Mouse (Mus musculus) heart, embryonic 11.5 days (tissue): Measurements from ENCODE around the gene Casc3. TPM values are rescaled to one million over a fixed set of nuclear protein-coding genes. Genes with fewer than 3 reads are reported as not detected.

Experiments
- ATAC-seq: fragments of 200-750 bp; cut with Nextera tagmentation; replicated peaks from 2 replicates; pipeline ENCODE4 v1.8.0; 2017; ENCODE audit warnings: moderate library complexity; ENCODE audit not compliant: insufficient number of reproducible peaks, low FRiP score, low TSS enrichment
- H3K27ac ChIP-seq: fragments of 300-500 bp; sonication (generic); 2 replicates; pipeline ENCODE4 v1.5.1; 2014; ENCODE audit warnings: mild to moderate bottlenecking, low read depth, low read length
- H3K27me3 ChIP-seq: fragments of 300-500 bp; sonication (generic); 2 replicates; pipeline ENCODE4 v1.6.1; 2014; ENCODE audit warnings: mild to moderate bottlenecking, low read length, mixed read lengths; ENCODE audit not compliant: control insufficient read depth, insufficient read depth
- H3K36me3 ChIP-seq: fragments of 300-500 bp; sonication (generic); 2 replicates; pipeline ENCODE4 v1.6.1; 2014; ENCODE audit warnings: mild to moderate bottlenecking, low read length, moderate library complexity, mixed read lengths; ENCODE audit not compliant: control insufficient read depth, insufficient read depth
- H3K4me1 ChIP-seq: fragments of 300-500 bp; sonication (generic); 2 replicates; pipeline ENCODE4 v1.6.1; 2014; ENCODE audit warnings: low read length; ENCODE audit not compliant: control insufficient read depth, insufficient read depth
- H3K4me2 ChIP-seq: fragments of 300-500 bp; sonication (generic); 2 replicates; pipeline ENCODE4 v1.6.1; 2014; ENCODE audit warnings: mild to moderate bottlenecking, moderate library complexity
- H3K4me3 ChIP-seq: fragments of 300-500 bp; sonication (generic); 2 replicates; pipeline ENCODE4 v1.5.1; 2014; ENCODE audit warnings: low read depth, low read length
- H3K9ac ChIP-seq: fragments of 300-500 bp; sonication (generic); 2 replicates; pipeline ENCODE4 v1.6.1; 2014; ENCODE audit warnings: mild to moderate bottlenecking, low read depth, low read length, moderate library complexity
- H3K9me3 ChIP-seq: fragments of 300-500 bp; sonication (generic); replicated peaks from 2 replicates; pipeline ENCODE4 v1.6.1; 2016; ENCODE audit warnings: low read length; ENCODE audit not compliant: control insufficient read depth
- WGBS: fragments of 180-500 bp; shearing (Covaris S2); extraction: QIAGEN DNeasy Blood & Tissue Kit; methylation state at CpG from one replicate; pipeline ENCODE4 v1.1.7; 2014; ENCODE audit not compliant: insufficient replicate concordance; 5-methylcytosine and 5-hydroxymethylcytosine counted together
- polyA plus RNA-seq: library from polyadenylated mRNA; unstranded; fragments of >200 nt; fragmentation: Nextera tagmentation; extraction: Ambion mirVana; gene quantifications from 2 replicates; pipeline ENCODE4 v1.2.1, GENCODE M21; 2014

The Casc3 gene
- polyA plus RNA-seq, 1 experiment from 2014 or later: 22.2 TPM

DNA sequence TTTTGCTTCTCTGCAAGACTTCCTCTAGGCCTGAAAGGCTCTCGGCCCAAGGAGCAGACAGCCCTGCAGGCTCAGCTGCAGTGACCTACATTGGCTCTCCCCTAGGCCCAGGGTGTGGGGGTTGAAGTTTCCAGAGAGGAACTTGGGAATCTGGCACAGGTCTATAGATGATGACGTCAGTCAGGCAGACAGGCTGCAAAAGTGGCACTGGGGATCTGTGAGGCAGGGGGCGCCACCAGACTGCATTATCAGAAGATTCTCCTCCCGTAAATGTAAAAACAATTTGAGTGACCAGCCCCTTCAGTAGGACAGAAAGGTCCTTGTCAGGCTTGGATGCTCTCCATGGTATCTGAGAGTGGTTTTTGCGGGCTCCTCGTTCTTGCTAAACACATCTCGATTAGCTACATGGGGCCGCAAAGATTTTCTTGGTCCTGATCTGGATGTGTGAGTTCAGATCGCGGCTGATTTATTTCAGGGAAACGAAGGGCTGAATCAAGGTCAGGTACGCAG lies 18.9 kb upstream of the Casc3 start:
- H3K27ac ChIP-seq: peak overlapping the region; percentile 97
- H3K36me3 ChIP-seq: no peaks in the 10 kb centered on the region
- H3K9ac ChIP-seq: peak overlapping the region; percentile 64
- no peak overlapping the region for H3K4me3 ChIP-seq
- WGBS: 6% methylated on average over 12 of the region's 12 CpGs
- H3K9me3 ChIP-seq: no peaks in the 10 kb centered on the region
- no peaks in the 10 kb centered on the region for H3K27me3 ChIP-seq
- H3K4me2 ChIP-seq: peak overlapping the region; percentile 58
- ATAC-seq: no peak
- peaks cover 65% of the 10 kb centered on the region for H3K4me1 ChIP-seq

DNA sequence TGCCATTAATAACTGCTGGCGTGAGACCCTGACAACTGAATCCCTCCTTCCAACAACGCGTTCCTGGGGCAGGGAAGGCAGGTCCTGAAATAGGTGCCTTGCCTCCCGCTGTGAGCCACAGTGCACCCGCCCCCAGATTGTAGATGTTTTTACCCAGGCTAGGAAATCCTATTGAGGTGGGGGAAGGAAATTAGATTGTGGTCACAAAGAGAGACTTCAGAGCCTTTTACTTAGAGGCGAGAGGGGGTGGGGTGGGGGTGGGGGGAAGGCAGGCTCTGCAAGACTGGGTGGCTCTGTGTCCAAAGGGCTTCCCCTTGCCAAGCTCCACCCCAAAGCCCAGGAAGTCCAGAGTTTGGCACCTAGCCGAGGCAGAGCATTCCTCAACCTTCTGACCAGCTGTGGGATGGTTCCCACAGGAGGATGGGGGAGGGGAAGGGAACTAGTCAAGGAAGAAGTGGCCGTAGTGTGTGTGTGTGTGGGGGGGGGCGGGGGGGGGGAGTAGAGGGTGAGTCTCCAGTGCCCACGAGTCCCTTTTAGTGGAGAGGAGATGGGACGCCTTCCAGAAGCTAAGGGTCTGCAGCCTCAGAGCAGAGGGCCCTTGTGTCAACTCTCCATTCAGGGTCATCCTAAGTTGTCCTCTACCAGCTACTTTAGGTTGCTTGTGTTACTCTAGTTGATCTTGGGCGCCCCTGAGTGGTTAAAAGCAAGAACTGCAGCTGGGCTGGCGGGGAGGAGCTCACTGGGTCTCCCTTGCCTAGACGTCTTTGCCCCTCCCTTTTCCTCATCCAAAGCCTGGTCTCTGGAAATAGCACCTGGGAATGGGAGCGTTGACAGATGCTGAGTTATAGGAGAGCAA lies 18.1 kb upstream of the Casc3 start:
- Histone ChIP-seq H3K36me3 (no peaks in the 10 kb centered on the region), H3K9ac (peak overlapping the region; percentile 64), H3K27me3 (no peaks in the 10 kb centered on the region), H3K4me1 (peaks cover 62% of the 10 kb centered on the region), H3K9me3 (no peaks in the 10 kb centered on the region), H3K27ac (peak overlapping the region; percentile 97), H3K4me3 (peak overlapping the region; percentile 16), H3K4me2 (peak overlapping the region; percentile 58)
- 3% methylated on average over 14 of the region's 15 CpGs for WGBS
- ATAC-seq: peak; percentile 60

DNA sequence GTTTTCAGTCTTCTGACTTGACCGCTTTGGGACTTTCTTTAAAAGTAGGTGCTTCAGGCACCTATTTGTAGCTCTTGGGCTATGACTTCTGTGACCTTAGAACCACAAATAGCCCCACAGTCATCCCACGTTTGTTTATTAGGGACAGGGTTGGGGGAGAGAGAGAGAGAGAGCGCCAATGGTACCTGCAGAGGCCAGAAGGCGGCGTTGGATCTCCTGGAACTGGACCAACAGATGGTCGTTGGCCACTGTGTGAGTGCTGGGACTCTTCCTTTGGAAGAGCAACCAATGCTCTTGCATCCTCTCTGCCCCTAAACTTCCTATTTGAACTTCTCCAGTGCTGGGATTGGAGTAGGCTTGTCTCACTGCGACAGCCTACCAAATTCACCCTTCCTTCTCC lies 17.5 kb upstream of the Casc3 start:
- 23% methylated on average over 7 of the region's 7 CpGs for WGBS
- H3K9ac ChIP-seq: no peak overlapping the region
- H3K4me3 ChIP-seq: no peak overlapping the region
- H3K36me3 ChIP-seq: no peaks in the 10 kb centered on the region
- H3K27me3 ChIP-seq: no peaks in the 10 kb centered on the region
- H3K9me3 ChIP-seq: no peaks in the 10 kb centered on the region
- peak overlapping the region; percentile 97 for H3K27ac ChIP-seq
- peaks cover 56% of the 10 kb centered on the region for H3K4me1 ChIP-seq
- no peak for ATAC-seq
- peak overlapping the region; percentile 58 for H3K4me2 ChIP-seq

DNA sequence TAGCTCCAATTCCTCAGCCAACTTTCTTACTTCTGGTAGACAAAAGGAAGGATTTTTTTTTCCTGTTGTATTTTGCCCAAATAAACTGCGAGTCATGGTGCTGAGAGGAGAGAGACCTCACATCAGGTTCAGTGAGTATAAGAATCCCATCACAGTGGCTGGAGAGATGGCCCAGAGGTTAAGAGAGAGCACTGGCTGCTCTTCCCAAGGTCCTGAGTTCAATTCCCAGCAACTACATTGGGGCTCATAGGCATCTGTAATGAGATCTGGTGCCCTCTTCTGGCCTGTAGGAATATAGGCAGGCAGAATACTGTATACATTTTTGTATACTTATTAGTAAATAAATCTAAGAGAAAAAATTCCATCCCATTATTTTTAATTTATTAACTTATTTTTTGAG lies 17.0 kb upstream of the Casc3 start:
- H3K9me3 ChIP-seq: no peaks in the 10 kb centered on the region
- 86% methylated on average over 1 of the region's 1 CpGs for WGBS
- no peak for ATAC-seq
- H3K27me3 ChIP-seq: no peaks in the 10 kb centered on the region
- H3K4me3 ChIP-seq: no peak overlapping the region
- peak overlapping the region; percentile 97; the same call in 1 of the 2 replicates for H3K27ac ChIP-seq
- no peak overlapping the region for H3K4me2 ChIP-seq
- H3K36me3 ChIP-seq: no peaks in the 10 kb centered on the region
- peaks cover 51% of the 10 kb centered on the region for H3K4me1 ChIP-seq
- no peak overlapping the region for H3K9ac ChIP-seq

DNA sequence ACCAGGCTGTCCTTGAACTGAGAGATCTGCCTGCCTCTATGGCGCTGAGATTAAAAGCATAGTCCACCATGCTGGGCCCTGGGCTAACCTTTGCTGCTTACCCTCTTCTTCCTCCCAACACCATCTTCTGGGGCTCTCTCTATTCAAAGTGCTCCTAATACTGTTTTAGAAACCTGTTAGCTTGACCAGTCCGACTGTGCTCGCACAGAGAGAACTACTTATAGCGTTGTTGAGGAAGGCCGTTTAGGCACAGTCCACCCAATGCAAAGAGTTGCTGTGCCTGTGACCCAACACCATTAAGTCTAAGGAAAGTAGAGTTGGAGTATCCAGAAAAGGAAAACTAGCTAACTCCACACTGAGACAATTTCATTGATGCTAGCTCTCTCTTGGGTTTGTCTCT lies 16.6 kb upstream of the Casc3 start:
- 89% methylated on average over 5 of the region's 5 CpGs for WGBS
- Histone ChIP-seq H3K9ac (no peak overlapping the region), H3K27ac (peak overlapping the region; percentile 80), H3K27me3 (no peaks in the 10 kb centered on the region), H3K4me3 (no peak overlapping the region), H3K4me1 (peaks cover 47% of the 10 kb centered on the region), H3K9me3 (no peaks in the 10 kb centered on the region), H3K36me3 (no peaks in the 10 kb centered on the region), H3K4me2 (no peak overlapping the region; the same call in 1 of the 2 replicates)
- ATAC-seq: no peak

DNA sequence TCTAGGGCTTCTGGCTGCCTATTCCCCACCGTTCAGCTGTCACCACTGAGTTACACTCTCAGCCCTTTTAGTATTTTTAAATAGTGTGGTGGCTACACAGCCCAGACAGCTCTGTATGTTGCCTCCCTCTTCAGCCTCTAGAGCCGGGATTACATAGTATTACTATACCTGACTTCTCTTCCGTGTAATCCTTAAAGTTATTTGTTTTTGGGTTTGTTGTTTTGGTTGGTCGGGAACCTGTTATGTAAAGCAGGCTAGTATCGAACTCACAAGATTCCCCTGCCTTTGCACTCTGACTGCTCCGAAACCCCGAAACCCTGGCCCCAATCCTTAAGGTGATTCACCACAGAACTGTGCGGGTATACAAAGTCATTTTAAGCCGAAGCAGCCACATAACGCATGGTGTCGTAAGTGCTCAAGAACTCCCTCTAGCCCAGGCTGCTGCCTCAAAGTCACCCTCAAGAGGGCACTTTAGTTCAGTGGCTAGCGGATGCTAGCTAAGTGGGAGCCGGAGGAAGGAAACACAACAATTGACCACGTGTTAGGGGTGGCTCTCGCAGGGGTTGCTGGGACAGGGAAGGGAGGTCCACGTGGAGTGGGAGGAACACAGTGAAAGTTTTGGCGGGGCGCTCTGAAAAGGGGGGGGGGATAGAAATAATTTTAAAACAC lies 16.0 kb upstream of the Casc3 start:
- no peaks in the 10 kb centered on the region for H3K27me3 ChIP-seq
- no peaks in the 10 kb centered on the region for H3K36me3 ChIP-seq
- no peaks in the 10 kb centered on the region for H3K9me3 ChIP-seq
- peak overlapping the region; percentile 95 for H3K4me2 ChIP-seq
- ATAC-seq: peak; percentile 67
- H3K27ac ChIP-seq: peak overlapping the region; percentile 80
- peaks cover 43% of the 10 kb centered on the region for H3K4me1 ChIP-seq
- WGBS: 14% methylated on average over 18 of the region's 18 CpGs
- H3K9ac ChIP-seq: peak overlapping the region; percentile 78; the same call in 1 of the 2 replicates
- H3K4me3 ChIP-seq: peak overlapping the region; percentile 61

DNA sequence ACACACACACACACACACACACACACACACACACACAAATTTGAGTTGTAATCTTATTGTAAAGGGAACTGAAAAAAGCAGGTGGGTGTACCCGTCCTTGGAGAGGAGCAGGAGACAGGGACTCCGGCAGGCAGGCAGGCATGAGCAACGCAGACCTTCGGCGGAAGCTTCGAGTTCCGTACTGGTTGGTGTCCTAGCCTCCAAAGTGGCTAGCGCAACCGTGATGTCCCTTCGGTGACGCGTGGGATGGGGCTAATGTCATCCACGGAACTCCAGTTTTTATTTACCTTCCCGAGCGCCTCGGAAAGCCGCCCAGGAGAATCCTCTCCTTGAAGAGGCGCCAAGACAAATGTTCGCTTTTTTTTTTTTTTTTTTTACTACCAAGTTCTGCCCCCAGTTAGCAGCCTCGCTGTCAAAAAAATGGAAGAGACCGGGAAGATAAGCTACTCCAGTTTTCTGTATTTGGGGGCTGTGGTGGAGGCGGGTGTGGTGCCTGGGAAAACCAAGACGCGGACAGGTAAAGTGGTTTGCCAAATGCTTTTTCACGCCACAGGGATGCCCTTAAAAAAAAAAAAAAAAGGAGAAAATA lies 15.4 kb upstream of the Casc3 start:
- peak overlapping the region; percentile 95 for H3K4me2 ChIP-seq
- H3K27me3 ChIP-seq: no peaks in the 10 kb centered on the region
- no peaks in the 10 kb centered on the region for H3K9me3 ChIP-seq
- peak overlapping the region; percentile 78 for H3K9ac ChIP-seq
- H3K4me3 ChIP-seq: peak overlapping the region; percentile 61
- no peaks in the 10 kb centered on the region for H3K36me3 ChIP-seq
- under 1% methylated on average over 25 of the region's 25 CpGs for WGBS
- ATAC-seq: no peak
- H3K27ac ChIP-seq: peak overlapping the region; percentile 80
- H3K4me1 ChIP-seq: peaks cover 43% of the 10 kb centered on the region

DNA sequence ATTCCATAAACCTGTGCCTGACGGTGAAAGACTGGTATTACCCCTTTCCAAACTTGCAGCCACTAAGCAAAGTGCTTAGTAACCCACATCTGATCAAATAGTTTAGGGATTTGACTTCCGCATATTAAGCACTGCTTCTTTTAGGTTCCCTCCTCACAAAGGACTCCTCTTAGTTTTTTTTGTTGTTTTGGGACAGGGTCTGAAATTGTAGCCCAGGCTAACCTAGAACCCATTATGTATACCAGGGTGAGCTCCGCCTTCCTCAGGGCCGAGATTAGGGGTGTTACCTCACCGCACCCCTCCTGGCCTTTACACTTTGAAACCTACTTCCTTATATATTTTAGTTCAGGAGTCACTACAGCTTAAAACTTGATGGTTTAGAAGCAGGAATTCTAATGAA lies 14.9 kb upstream of the Casc3 start:
- ATAC-seq: no peak
- Histone ChIP-seq H3K4me2 (peak overlapping the region; percentile 95), H3K36me3 (no peaks in the 10 kb centered on the region), H3K27me3 (no peaks in the 10 kb centered on the region), H3K27ac (no peak overlapping the region), H3K9ac (peak overlapping the region; percentile 78), H3K4me1 (peaks cover 40% of the 10 kb centered on the region), H3K9me3 (no peaks in the 10 kb centered on the region), H3K4me3 (peak overlapping the region; percentile 61; the same call in 1 of the 2 replicates)
- 39% methylated on average over 5 of the region's 5 CpGs for WGBS
